Mouse (Mus musculus): ENCODE measurements around the gene Adh4. TPM values are rescaled to one million over a fixed set of nuclear protein-coding genes. Genes with fewer than 3 reads are reported as not detected.

Gene Adh4
- total and polyA plus RNA-seq, 3 experiments, result not detected

DNA sequence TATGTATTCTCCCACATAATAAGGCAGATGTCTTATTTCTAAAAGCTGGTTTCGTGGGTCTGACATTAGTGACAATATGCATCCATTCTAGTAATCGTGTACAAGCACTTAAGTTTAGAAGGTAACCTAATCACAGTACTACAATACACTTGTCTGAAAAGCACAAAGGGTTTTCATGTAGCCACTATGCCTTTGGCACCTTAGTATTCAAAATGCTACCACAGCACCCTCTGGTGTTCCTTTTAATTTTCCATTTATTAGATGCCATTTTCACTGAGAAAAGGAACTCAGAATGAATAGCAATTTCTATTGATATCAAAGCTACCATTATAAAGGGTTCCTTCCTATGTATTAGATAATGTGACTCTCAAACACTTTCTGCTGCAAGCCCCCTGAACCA lies 16.6 kb downstream of the Adh4 start:
- Histone ChIP-seq H3K36me3 (replicated peaks) (no peaks in the 10 kb centered on the region), H3K4me3 (ENCODE audit: low read depth, low read length) (no peak overlapping the region), H3K27me3 (ENCODE audit: insufficient read depth, low read length) (peaks cover 7% of the 10 kb centered on the region; the same call in 1 of the 2 replicates), H3K4me1 (ENCODE audit: insufficient read depth, low read depth, low read length) (no peaks in the 10 kb centered on the region), H3K9me3 (replicated peaks) (no peaks in the 10 kb centered on the region)
- ATAC-seq (ENCODE audit: extremely low read depth, insufficient number of reproducible peaks, low FRiP score, poor library complexity, severe bottlenecking) (no peak; the same call in 1 of the 2 replicates), DNase-seq (ENCODE audit: low spot score) (no peak)
- TF ChIP-seq CTCF (IDR thresholded peaks at IDR 0.05; ENCODE audit: low read depth, low read length) (no peak), TAL1 (conservative IDR thresholded peaks at IDR 0.05; ENCODE audit: low read depth, low read length) (no peak), GATA1 (IDR thresholded peaks at IDR 0.05; ENCODE audit: borderline replicate concordance, low read length) (no peak), GATA2 (IDR thresholded peaks at IDR 0.05; ENCODE audit: borderline replicate concordance, low read depth, low read length) (no peak), POLR2AphosphoS5 (IDR thresholded peaks at IDR 0.05; ENCODE audit: insufficient replicate concordance, low read depth, low read length) (no peak)

DNA sequence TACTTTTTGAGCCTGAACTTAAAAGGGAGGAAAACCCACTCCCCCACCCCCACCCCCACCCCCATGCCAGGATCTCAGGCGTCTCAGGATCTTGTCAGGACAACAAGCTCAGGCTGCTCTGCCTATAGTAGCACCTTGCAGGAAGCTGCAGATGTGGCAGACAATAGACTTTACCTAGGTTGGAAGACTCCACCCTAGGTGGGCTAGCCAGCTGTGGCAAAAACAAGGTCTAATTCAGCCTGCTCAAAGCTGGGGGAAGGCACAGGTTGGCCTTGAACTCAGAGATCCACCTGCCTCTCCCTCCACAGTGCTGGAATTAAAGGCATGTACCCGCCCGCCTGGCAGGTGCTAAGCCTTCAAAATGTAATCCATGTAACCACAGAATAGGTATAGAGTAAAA lies 23.4 kb downstream of the Adh4 start:
- no peak for TF ChIP-seq POLR2AphosphoS5 (IDR thresholded peaks at IDR 0.05; ENCODE audit: insufficient replicate concordance, low read depth, low read length)
- no peak for TF ChIP-seq GATA2 (IDR thresholded peaks at IDR 0.05; ENCODE audit: borderline replicate concordance, low read depth, low read length)
- no peak for TF ChIP-seq CTCF (IDR thresholded peaks at IDR 0.05; ENCODE audit: low read depth, low read length)
- TF ChIP-seq GATA1 (IDR thresholded peaks at IDR 0.05; ENCODE audit: borderline replicate concordance, low read length), result no peak
- TF ChIP-seq TAL1 (conservative IDR thresholded peaks at IDR 0.05; ENCODE audit: low read depth, low read length), result no peak
- Histone ChIP-seq H3K4me1 (ENCODE audit: insufficient read depth, low read depth, low read length) (peaks cover 10% of the 10 kb centered on the region), H3K36me3 (replicated peaks) (no peaks in the 10 kb centered on the region), H3K9me3 (replicated peaks) (no peaks in the 10 kb centered on the region), H3K27me3 (ENCODE audit: insufficient read depth, low read length) (0 out of 2 replicates have a peak, but pooled peaks cover 4% of the 10 kb centered on the region), H3K4me3 (ENCODE audit: low read depth, low read length) (no peak overlapping the region)
- ATAC-seq (ENCODE audit: extremely low read depth, insufficient number of reproducible peaks, low FRiP score, poor library complexity, severe bottlenecking) (no peak), DNase-seq (ENCODE audit: low spot score) (no peak)

DNA sequence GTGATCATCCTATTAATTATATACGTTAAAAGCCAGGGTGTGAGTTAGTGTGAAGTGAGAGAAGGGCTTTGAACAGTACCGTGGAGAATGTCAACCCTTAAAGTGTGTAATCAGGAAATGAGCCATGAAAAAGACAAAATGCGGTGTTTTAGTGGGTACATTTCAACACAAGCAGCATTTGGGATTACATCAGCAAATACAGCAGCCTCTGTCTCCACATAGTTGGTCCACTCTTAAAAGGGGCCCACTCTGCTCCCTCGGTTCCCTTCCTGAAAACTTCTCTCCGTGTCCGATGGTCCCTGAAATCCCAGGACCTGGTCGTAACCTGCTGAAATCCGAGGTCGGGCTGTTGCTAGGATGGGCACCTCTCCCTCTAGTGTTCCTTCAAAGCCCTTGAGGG lies 26.9 kb downstream of the Adh4 start:
- DNase-seq (ENCODE audit: low spot score), result no peak

DNA sequence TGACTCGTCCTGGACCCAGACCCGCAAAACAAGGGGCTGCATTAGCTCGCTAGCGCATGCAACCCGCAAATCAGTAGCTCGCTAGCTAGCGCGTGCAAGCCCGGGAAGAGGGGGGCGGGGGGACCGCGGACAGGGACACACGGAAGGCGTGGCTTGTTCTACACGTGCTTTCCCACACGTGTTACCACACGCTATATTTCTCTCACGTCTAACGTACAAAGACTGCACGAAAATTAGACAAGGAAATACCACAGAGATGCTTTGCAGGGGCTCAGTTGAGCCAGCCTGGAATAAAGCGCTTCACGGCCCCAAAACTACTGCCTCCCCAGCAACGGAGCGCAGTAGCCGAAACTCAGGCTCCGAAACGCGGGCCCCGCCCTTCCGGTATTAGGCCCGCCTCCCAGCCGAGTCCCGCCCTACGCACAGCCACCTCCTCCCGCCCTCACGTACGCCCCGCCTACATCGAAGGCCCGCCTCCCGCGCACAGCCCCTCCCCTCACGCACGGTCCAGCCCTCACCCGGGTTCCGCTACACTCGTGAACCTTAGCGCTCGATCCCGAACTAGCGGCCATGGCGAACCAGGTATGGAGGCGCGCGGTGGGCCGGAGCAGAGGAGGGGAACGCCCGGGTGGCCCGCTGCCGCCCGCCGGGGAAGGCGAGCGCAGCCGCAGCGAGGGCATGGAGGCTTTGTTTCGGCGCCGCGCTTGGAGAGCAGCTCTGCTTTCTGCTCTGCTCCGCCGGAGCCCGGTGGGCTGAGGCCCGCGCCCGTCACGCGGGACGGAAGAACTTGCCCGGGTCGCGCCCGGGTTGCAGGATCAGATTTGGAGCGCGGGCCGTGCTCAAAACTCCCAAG lies 27.6 kb downstream of the Adh4 start, which contains the start of gene Adh5:
Adh5 (plus strand) TSS at position 482 of the 853 bp plus-strand sequence.
- TF ChIP-seq POLR2AphosphoS5 (IDR thresholded peaks at IDR 0.05; ENCODE audit: insufficient replicate concordance, low read depth, low read length), result no peak
- no peak for TF ChIP-seq GATA1 (IDR thresholded peaks at IDR 0.05; ENCODE audit: borderline replicate concordance, low read length)
- DNase-seq (ENCODE audit: low spot score), result peak; percentile 84
- peak; percentile 94 for ATAC-seq (ENCODE audit: extremely low read depth, insufficient number of reproducible peaks, low FRiP score, poor library complexity, severe bottlenecking)
- Histone ChIP-seq H3K9me3 (replicated peaks) (no peaks in the 10 kb centered on the region), H3K36me3 (replicated peaks) (peaks cover 33% of the 10 kb centered on the region), H3K27me3 (ENCODE audit: insufficient read depth, low read length) (0 out of 2 replicates have a peak, but pooled peaks cover 2% of the 10 kb centered on the region), H3K4me1 (ENCODE audit: insufficient read depth, low read depth, low read length) (peaks cover 20% of the 10 kb centered on the region), H3K4me3 (ENCODE audit: low read depth, low read length) (peak within 1 kb of the TSS; percentile 94)

More for the DNA sequence above, 26.9 kb downstream of the Adh4 start:
- H3K36me3 ChIP-seq (replicated peaks), result peaks cover 27% of the 10 kb centered on the region
- H3K27me3 ChIP-seq (ENCODE audit: insufficient read depth, low read length), result 0 out of 2 replicates have a peak, but pooled peaks cover 2% of the 10 kb centered on the region
- H3K4me1 ChIP-seq (ENCODE audit: insufficient read depth, low read depth, low read length), result peaks cover 20% of the 10 kb centered on the region
- ATAC-seq (ENCODE audit: extremely low read depth, insufficient number of reproducible peaks, low FRiP score, poor library complexity, severe bottlenecking), result no peak
- TF ChIP-seq CTCF (IDR thresholded peaks at IDR 0.05; ENCODE audit: low read depth, low read length) (no peak), GATA1 (IDR thresholded peaks at IDR 0.05; ENCODE audit: borderline replicate concordance, low read length) (no peak), TAL1 (conservative IDR thresholded peaks at IDR 0.05; ENCODE audit: low read depth, low read length) (no peak), GATA2 (IDR thresholded peaks at IDR 0.05; ENCODE audit: borderline replicate concordance, low read depth, low read length) (no peak), POLR2AphosphoS5 (IDR thresholded peaks at IDR 0.05; ENCODE audit: insufficient replicate concordance, low read depth, low read length) (no peak)
- H3K4me3 ChIP-seq (ENCODE audit: low read depth, low read length), result peak overlapping the region; percentile 94
- H3K9me3 ChIP-seq (replicated peaks), result no peaks in the 10 kb centered on the region

DNA sequence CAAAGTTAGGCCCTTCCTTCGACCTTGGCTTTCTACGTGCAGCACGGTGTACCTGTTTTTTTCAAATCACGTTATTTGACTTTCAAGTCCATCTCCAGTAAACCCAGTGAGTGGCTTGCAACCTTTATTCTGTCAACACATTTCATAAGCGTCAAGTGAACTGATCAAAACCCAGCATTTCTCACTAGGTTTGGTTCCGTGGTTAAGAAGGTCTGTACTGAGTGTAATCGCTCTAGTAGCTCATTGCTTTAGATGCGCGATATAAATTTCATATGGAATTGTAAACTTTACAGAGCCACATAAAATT lies 28.2 kb downstream of the Adh4 start:
- DNase-seq (ENCODE audit: low spot score) (no peak), ATAC-seq (ENCODE audit: extremely low read depth, insufficient number of reproducible peaks, low FRiP score, poor library complexity, severe bottlenecking) (no peak)
- peaks cover 20% of the 10 kb centered on the region for H3K4me1 ChIP-seq (ENCODE audit: insufficient read depth, low read depth, low read length)
- 0 out of 2 replicates have a peak, but pooled peaks cover under 1% of the 10 kb centered on the region for H3K27me3 ChIP-seq (ENCODE audit: insufficient read depth, low read length)
- H3K9me3 ChIP-seq (replicated peaks), result no peaks in the 10 kb centered on the region
- TF ChIP-seq CTCF (IDR thresholded peaks at IDR 0.05; ENCODE audit: low read depth, low read length) (no peak), TAL1 (conservative IDR thresholded peaks at IDR 0.05; ENCODE audit: low read depth, low read length) (no peak), GATA1 (IDR thresholded peaks at IDR 0.05; ENCODE audit: borderline replicate concordance, low read length) (no peak), POLR2AphosphoS5 (IDR thresholded peaks at IDR 0.05; ENCODE audit: insufficient replicate concordance, low read depth, low read length) (no peak), GATA2 (IDR thresholded peaks at IDR 0.05; ENCODE audit: borderline replicate concordance, low read depth, low read length) (no peak)
- peak overlapping the region; percentile 94 for H3K4me3 ChIP-seq (ENCODE audit: low read depth, low read length)
- H3K36me3 ChIP-seq (replicated peaks), result peaks cover 39% of the 10 kb centered on the region

DNA sequence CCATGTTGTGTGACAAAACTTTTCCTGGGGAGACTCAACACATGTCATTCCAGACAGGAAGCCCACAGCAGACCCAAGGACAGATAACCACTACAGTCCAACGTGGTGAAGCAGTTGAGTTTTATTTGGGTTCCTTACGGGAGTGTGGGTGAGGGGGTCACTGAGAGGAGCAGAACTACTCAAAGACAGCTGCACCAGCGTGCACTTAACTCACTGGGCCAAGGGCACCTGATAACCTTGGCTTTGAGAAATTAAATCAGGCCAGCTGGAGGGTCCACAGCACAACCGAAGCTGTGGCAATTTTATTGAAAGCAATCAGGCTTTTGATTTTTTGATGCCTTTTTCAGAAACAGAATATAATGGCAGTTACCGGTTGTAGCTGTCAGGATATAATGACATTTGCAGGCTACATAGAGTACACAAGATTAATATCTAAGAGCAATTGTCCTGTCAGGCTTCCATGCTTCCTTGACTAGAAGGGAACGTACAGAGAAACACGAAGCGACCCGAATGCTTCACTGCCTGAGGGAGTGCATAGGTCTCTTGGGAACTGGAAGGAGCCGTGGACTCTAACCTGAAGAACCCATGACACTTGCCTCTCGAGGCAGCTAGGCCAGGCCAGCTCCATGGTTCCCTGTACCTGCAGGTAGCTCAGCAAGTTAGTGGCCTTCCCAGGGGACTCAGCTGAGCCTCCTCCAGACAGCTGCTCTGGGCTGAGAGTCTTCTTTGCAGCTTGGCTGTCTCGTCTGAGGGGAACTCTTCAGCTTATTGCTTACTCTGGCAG lies 33.0 kb downstream of the Adh4 start:
- Histone ChIP-seq H3K4me1 (ENCODE audit: insufficient read depth, low read depth, low read length) (peaks cover 16% of the 10 kb centered on the region), H3K4me3 (ENCODE audit: low read depth, low read length) (no peak overlapping the region), H3K9me3 (replicated peaks) (no peaks in the 10 kb centered on the region), H3K36me3 (replicated peaks) (peaks cover 86% of the 10 kb centered on the region), H3K27me3 (ENCODE audit: insufficient read depth, low read length) (no peaks in the 10 kb centered on the region)
- no peak for DNase-seq (ENCODE audit: low spot score)
- no peak for TF ChIP-seq TAL1 (conservative IDR thresholded peaks at IDR 0.05; ENCODE audit: low read depth, low read length)
- TF ChIP-seq POLR2AphosphoS5 (IDR thresholded peaks at IDR 0.05; ENCODE audit: insufficient replicate concordance, low read depth, low read length), result no peak
- no peak for TF ChIP-seq GATA2 (IDR thresholded peaks at IDR 0.05; ENCODE audit: borderline replicate concordance, low read depth, low read length)
- no peak for TF ChIP-seq CTCF (IDR thresholded peaks at IDR 0.05; ENCODE audit: low read depth, low read length)
- TF ChIP-seq GATA1 (IDR thresholded peaks at IDR 0.05; ENCODE audit: borderline replicate concordance, low read length), result no peak
- ATAC-seq (ENCODE audit: extremely low read depth, insufficient number of reproducible peaks, low FRiP score, poor library complexity, severe bottlenecking), result no peak
